In the genomic region with DNA sequence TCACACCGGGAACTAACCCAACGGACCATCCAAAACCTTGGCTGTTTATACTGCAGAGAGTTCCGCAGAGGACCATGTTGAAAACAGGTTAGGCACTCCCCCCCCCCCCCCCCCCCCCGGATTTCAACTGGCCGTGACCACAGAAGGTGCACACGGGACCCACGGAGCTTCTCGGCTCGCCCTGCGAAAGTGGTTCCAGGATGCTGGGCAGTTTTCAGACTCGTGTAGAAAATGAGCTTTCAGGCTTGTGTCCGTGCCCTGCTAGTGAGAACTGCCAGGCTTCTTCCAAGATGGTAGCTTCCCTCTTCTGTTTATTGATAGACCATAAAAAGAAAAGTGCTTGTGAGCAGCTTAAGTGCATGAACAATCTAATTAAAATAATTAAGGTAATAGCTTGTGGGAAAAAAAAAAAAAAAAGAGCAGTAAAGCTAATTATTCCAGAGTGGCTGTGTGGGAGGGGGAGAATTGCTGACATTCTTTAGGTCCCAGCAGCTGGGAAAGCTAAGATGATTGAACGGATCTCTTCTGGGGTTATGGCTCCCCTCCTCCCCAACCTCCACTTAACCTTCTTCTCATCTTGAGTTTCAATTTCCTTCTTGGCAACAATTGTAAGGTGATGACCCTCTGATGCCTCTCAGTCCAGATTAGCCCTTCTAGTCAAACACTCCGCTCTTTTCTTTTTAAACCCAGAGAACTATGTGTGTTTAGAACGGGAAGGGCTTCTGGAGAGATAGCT, we compare ENCODE assay signal across 12 mouse cellular contexts.
DNase-seq lines count a peak whose midpoint lies in the region; ATAC-seq lines count a peak whose summit lies in the region.
"Had no signal": no experiment of that assay in that cellular context is flagged by ENCODE, and none has a peak within 500 bp of the region (broad histone marks: within the 10 kb centered on the region; RNA-seq: fewer than 3 reads in every experiment).

No protein-coding gene starts in this region.

- 22% methylated on average over 14 of the region's 15 CpGs for WGBS in midbrain, embryonic 13.5 days
- WGBS in midbrain, embryonic 16.5 days, result 24% methylated on average over 13 of the region's 15 CpGs
- WGBS in kidney, embryonic 16.5 days, result 12% methylated on average over 14 of the region's 15 CpGs
- WGBS in stomach, embryonic 14.5 days, result 15% methylated on average over 15 of the region's 15 CpGs

- peaks cover 13% of the 10 kb centered on the region for H3K4me1 ChIP-seq in midbrain, embryonic 13.5 days (replicated peaks)
- peaks cover 4% of the 10 kb centered on the region; the same call in 1 of the 2 replicates for H3K4me1 ChIP-seq in midbrain, embryonic 16.5 days (ENCODE audit: control insufficient read depth, insufficient read depth, low read length)
- peaks cover 42% of the 10 kb centered on the region for H3K4me1 ChIP-seq in kidney, embryonic 16.5 days (ENCODE audit: insufficient read depth, low read length)
- no peaks in the 10 kb centered on the region for H3K4me1 ChIP-seq in stomach, embryonic 14.5 days (ENCODE audit: control insufficient read depth, insufficient read depth, low read length)

- intact Hi-C loops in heart, postnatal 36 days (cut with DNase I), result loop anchor here (2.0 to 10.0 kb wide), 5 partner anchors 66 to 750 kb away; a partner anchor contains a TSS

- H3K36me3 ChIP-seq in midbrain, embryonic 13.5 days, result no peaks in the 10 kb centered on the region
- no peaks in the 10 kb centered on the region for H3K36me3 ChIP-seq in midbrain, embryonic 16.5 days (ENCODE audit: control insufficient read depth, insufficient read depth, low read length)
- H3K36me3 ChIP-seq in kidney, embryonic 16.5 days (ENCODE audit: insufficient read depth, low read length), result no peaks in the 10 kb centered on the region
- no peaks in the 10 kb centered on the region for H3K36me3 ChIP-seq in stomach, embryonic 14.5 days (ENCODE audit: control insufficient read depth, insufficient read depth, low read length)
- H3K36me3 ChIP-seq: midbrain, embryonic 12.5 days had no signal

- peaks cover 49% of the 10 kb centered on the region for H3K27me3 ChIP-seq in midbrain, embryonic 13.5 days
- H3K27me3 ChIP-seq in midbrain, embryonic 16.5 days (ENCODE audit: control insufficient read depth, insufficient read depth, low read depth, low read length), result peaks cover 4% of the 10 kb centered on the region
- H3K27me3 ChIP-seq in kidney, embryonic 16.5 days (ENCODE audit: insufficient read depth, low read length), result no peaks in the 10 kb centered on the region
- H3K27me3 ChIP-seq in stomach, embryonic 14.5 days (ENCODE audit: control insufficient read depth, insufficient read depth, low read length), result no peaks in the 10 kb centered on the region

- DNase-seq in heart, adult 11 months, result peak; percentile 87
- no peak for DNase-seq in heart, postnatal 36 days
- DNase-seq in cerebellum, postnatal 10 days, result no peak
- DNase-seq: B cell, adult 2 months; cerebellum, adult 8-10 months had no signal

- no peaks in the 10 kb centered on the region for H3K9me3 ChIP-seq in midbrain, embryonic 13.5 days
- H3K9me3 ChIP-seq in midbrain, embryonic 16.5 days (replicated peaks; ENCODE audit: control insufficient read depth, low read length, poor library complexity, severe bottlenecking), result no peaks in the 10 kb centered on the region
- no peaks in the 10 kb centered on the region for H3K9me3 ChIP-seq in kidney, embryonic 16.5 days (ENCODE audit: low read length)
- H3K9me3 ChIP-seq in stomach, embryonic 14.5 days (ENCODE audit: control insufficient read depth, low read depth, low read length), result no peaks in the 10 kb centered on the region
- H3K9me3 ChIP-seq: midbrain, embryonic 12.5 days had no signal

- H3K9ac ChIP-seq in midbrain, embryonic 13.5 days (replicated peaks), result no peak overlapping the region
- H3K9ac ChIP-seq in midbrain, embryonic 16.5 days (ENCODE audit: low read depth, low read length), result no peak overlapping the region
- H3K9ac ChIP-seq in kidney, embryonic 16.5 days (replicated peaks; ENCODE audit: low read length), result 0 out of 2 replicates have a peak overlapping the region, but pooled peaks have one; percentile 26
- H3K9ac ChIP-seq in stomach, embryonic 14.5 days (replicated peaks; ENCODE audit: low read depth, low read length), result no peak overlapping the region
- H3K9ac ChIP-seq: midbrain, embryonic 12.5 days had no signal

- no peak for ATAC-seq in midbrain, embryonic 13.5 days
- no peak for ATAC-seq in midbrain, embryonic 16.5 days
- ATAC-seq in kidney, embryonic 16.5 days (ENCODE audit: low FRiP score, low TSS enrichment), result peak; percentile 26; the same call in 1 of the 2 replicates
- no peak for ATAC-seq in stomach, embryonic 14.5 days (ENCODE audit: insufficient number of reproducible peaks, insufficient read depth, low FRiP score, low read depth)
- no peak for ATAC-seq in megakaryocyte-erythroid progenitor cell, adult 5-6 weeks (replicated peaks; ENCODE audit: low FRiP score, low TSS enrichment, poor library complexity, severe bottlenecking)
- ATAC-seq: activated CD4-positive, CD25-positive, alpha-beta regulatory T cell, adult 4 months had no signal

- 0 out of 2 replicates have a peak overlapping the region, but pooled peaks have one; percentile 17 for H3K4me2 ChIP-seq in midbrain, embryonic 13.5 days (replicated peaks)
- no peak overlapping the region for H3K4me2 ChIP-seq in midbrain, embryonic 16.5 days (ENCODE audit: low read length)
- peak overlapping the region; percentile 49 for H3K4me2 ChIP-seq in kidney, embryonic 16.5 days (replicated peaks; ENCODE audit: low read depth, low read length)
- 0 out of 2 replicates have a peak overlapping the region, but pooled peaks have one; percentile 23 for H3K4me2 ChIP-seq in stomach, embryonic 14.5 days (replicated peaks; ENCODE audit: low read depth, low read length)
- H3K4me2 ChIP-seq: midbrain, embryonic 12.5 days had no signal

- H3K4me3 ChIP-seq in midbrain, embryonic 13.5 days (replicated peaks), result no peak overlapping the region
- no peak overlapping the region for H3K4me3 ChIP-seq in midbrain, embryonic 16.5 days (ENCODE audit: low read depth, low read length)
- H3K4me3 ChIP-seq in kidney, embryonic 16.5 days (ENCODE audit: low read length), result peak overlapping the region; percentile 21; the same call in 1 of the 2 replicates
- no peak overlapping the region for H3K4me3 ChIP-seq in stomach, embryonic 14.5 days (ENCODE audit: low read depth, low read length)
- H3K4me3 ChIP-seq: midbrain, embryonic 12.5 days had no signal

- H3K27ac ChIP-seq in midbrain, embryonic 13.5 days, result no peak overlapping the region
- no peak overlapping the region for H3K27ac ChIP-seq in midbrain, embryonic 16.5 days (ENCODE audit: low read length)
- peak overlapping the region; percentile 72 for H3K27ac ChIP-seq in kidney, embryonic 16.5 days (ENCODE audit: low read length)
- H3K27ac ChIP-seq in stomach, embryonic 14.5 days (ENCODE audit: low read length), result no peak overlapping the region
- H3K27ac ChIP-seq: midbrain, embryonic 12.5 days had no signal
